Mouse (Mus musculus): ENCODE results near the gene Epas1. TPM values are rescaled to one million over a fixed set of nuclear protein-coding genes. Genes with fewer than 3 reads are reported as not detected.

The Epas1 gene
- polyA plus RNA-seq, 2 experiments: 8.3 to 11.4 TPM

GRCm38 (mm10) chr17:86800535-86800934 is 47.0 kb downstream of the Epas1 start:
- Histone ChIP-seq H3K9me3 (ENCODE audit: control insufficient read depth, low read length) (no peaks in the 10 kb centered on the region), H3K27ac (replicated peaks; ENCODE audit: low read depth, low read length) (no peak overlapping the region; the same call in 1 of the 2 replicates), H3K4me2 (replicated peaks; ENCODE audit: low read depth, low read length, severe bottlenecking) (no peak overlapping the region), H3K9ac (ENCODE audit: low read depth, low read length, severe bottlenecking) (no peak overlapping the region), H3K4me1 (ENCODE audit: control insufficient read depth, insufficient read depth, low read length) (peaks cover 4% of the 10 kb centered on the region; the same call in 1 of the 2 replicates), H3K27me3 (ENCODE audit: control insufficient read depth, insufficient read depth, low read length) (no peaks in the 10 kb centered on the region), H3K36me3 (ENCODE audit: control insufficient read depth, insufficient read depth, low read length) (no peaks in the 10 kb centered on the region), H3K4me3 (replicated peaks; ENCODE audit: low read length) (no peak overlapping the region)
- ATAC-seq (ENCODE audit: low FRiP score, low read depth): no peak
- WGBS: 64% methylated on average over 12 of the region's 12 CpGs
- TF ChIP-seq POLR2A (IDR thresholded peaks at IDR 0.05; ENCODE audit: borderline replicate concordance, extremely low read depth, insufficient read depth, insufficient read length): no peak
- no peak for DNase-seq (ENCODE audit: low spot score)

GRCm38 (mm10) chr17:86801213-86801815 is 47.8 kb downstream of the Epas1 start:
- Histone ChIP-seq H3K27ac (replicated peaks; ENCODE audit: low read depth, low read length) (0 out of 2 replicates have a peak overlapping the region, but pooled peaks have one; percentile 11), H3K4me2 (replicated peaks; ENCODE audit: low read depth, low read length, severe bottlenecking) (no peak overlapping the region), H3K27me3 (ENCODE audit: control insufficient read depth, insufficient read depth, low read length) (no peaks in the 10 kb centered on the region), H3K9ac (ENCODE audit: low read depth, low read length, severe bottlenecking) (no peak overlapping the region), H3K36me3 (ENCODE audit: control insufficient read depth, insufficient read depth, low read length) (no peaks in the 10 kb centered on the region), H3K4me1 (ENCODE audit: control insufficient read depth, insufficient read depth, low read length) (peaks cover 4% of the 10 kb centered on the region; the same call in 1 of the 2 replicates), H3K9me3 (ENCODE audit: control insufficient read depth, low read length) (no peaks in the 10 kb centered on the region), H3K4me3 (replicated peaks; ENCODE audit: low read length) (no peak overlapping the region)
- ATAC-seq (ENCODE audit: low FRiP score, low read depth): no peak
- peak; percentile 45 for DNase-seq (ENCODE audit: low spot score)
- WGBS: 59% methylated on average over 11 of the region's 11 CpGs
- no peak for TF ChIP-seq POLR2A (IDR thresholded peaks at IDR 0.05; ENCODE audit: borderline replicate concordance, extremely low read depth, insufficient read depth, insufficient read length)

- Histone ChIP-seq H3K27me3 (ENCODE audit: control insufficient read depth, insufficient read depth, low read length) (no peaks in the 10 kb centered on the region), H3K4me2 (replicated peaks; ENCODE audit: low read depth, low read length, severe bottlenecking) (no peak overlapping the region)
- WGBS: 49% methylated on average over 9 of the region's 9 CpGs
Measured at GRCm38 (mm10) chr17:86801876-86802275, 48.4 kb downstream of the Epas1 start.

GRCm38 (mm10) chr17:86802351-86802985 is 49.0 kb downstream of the Epas1 start:
- Histone ChIP-seq H3K36me3 (ENCODE audit: control insufficient read depth, insufficient read depth, low read length) (no peaks in the 10 kb centered on the region), H3K27ac (replicated peaks; ENCODE audit: low read depth, low read length) (0 out of 2 replicates have a peak overlapping the region, but pooled peaks have one; percentile 3), H3K9ac (ENCODE audit: low read depth, low read length, severe bottlenecking) (no peak overlapping the region), H3K4me2 (replicated peaks; ENCODE audit: low read depth, low read length, severe bottlenecking) (no peak overlapping the region), H3K4me3 (replicated peaks; ENCODE audit: low read length) (no peak overlapping the region), H3K9me3 (ENCODE audit: control insufficient read depth, low read length) (no peaks in the 10 kb centered on the region), H3K27me3 (ENCODE audit: control insufficient read depth, insufficient read depth, low read length) (no peaks in the 10 kb centered on the region), H3K4me1 (ENCODE audit: control insufficient read depth, insufficient read depth, low read length) (peaks cover 4% of the 10 kb centered on the region; the same call in 1 of the 2 replicates)
- TF ChIP-seq POLR2A (IDR thresholded peaks at IDR 0.05; ENCODE audit: borderline replicate concordance, extremely low read depth, insufficient read depth, insufficient read length): no peak
- no peak for ATAC-seq (ENCODE audit: low FRiP score, low read depth)
- DNase-seq (ENCODE audit: low spot score): no peak
- WGBS: 60% methylated on average over 9 of the region's 9 CpGs

More at GRCm38 (mm10) chr17:86801876-86802275, 48.4 kb downstream of the Epas1 start:
- TF ChIP-seq POLR2A (IDR thresholded peaks at IDR 0.05; ENCODE audit: borderline replicate concordance, extremely low read depth, insufficient read depth, insufficient read length): no peak
- ATAC-seq (ENCODE audit: low FRiP score, low read depth) (no peak), DNase-seq (ENCODE audit: low spot score) (no peak)
- 0 out of 2 replicates have a peak overlapping the region, but pooled peaks have one; percentile 11 for H3K27ac ChIP-seq (replicated peaks; ENCODE audit: low read depth, low read length)
- H3K36me3 ChIP-seq (ENCODE audit: control insufficient read depth, insufficient read depth, low read length): no peaks in the 10 kb centered on the region
- no peak overlapping the region for H3K9ac ChIP-seq (ENCODE audit: low read depth, low read length, severe bottlenecking)
- peaks cover 4% of the 10 kb centered on the region; the same call in 1 of the 2 replicates for H3K4me1 ChIP-seq (ENCODE audit: control insufficient read depth, insufficient read depth, low read length)
- H3K9me3 ChIP-seq (ENCODE audit: control insufficient read depth, low read length): no peaks in the 10 kb centered on the region
- no peak overlapping the region for H3K4me3 ChIP-seq (replicated peaks; ENCODE audit: low read length)

- Histone ChIP-seq H3K27ac (replicated peaks; ENCODE audit: low read depth, low read length) (no peak overlapping the region), H3K4me2 (replicated peaks; ENCODE audit: low read depth, low read length, severe bottlenecking) (no peak overlapping the region), H3K4me3 (replicated peaks; ENCODE audit: low read length) (no peak overlapping the region), H3K4me1 (ENCODE audit: control insufficient read depth, insufficient read depth, low read length) (peaks cover 4% of the 10 kb centered on the region; the same call in 1 of the 2 replicates), H3K36me3 (ENCODE audit: control insufficient read depth, insufficient read depth, low read length) (no peaks in the 10 kb centered on the region), H3K9ac (ENCODE audit: low read depth, low read length, severe bottlenecking) (no peak overlapping the region), H3K27me3 (ENCODE audit: control insufficient read depth, insufficient read depth, low read length) (no peaks in the 10 kb centered on the region), H3K9me3 (ENCODE audit: control insufficient read depth, low read length) (no peaks in the 10 kb centered on the region)
- WGBS: 75% methylated on average over 10 of the region's 10 CpGs
- ATAC-seq (ENCODE audit: low FRiP score, low read depth) (no peak), DNase-seq (ENCODE audit: low spot score) (no peak)
- TF ChIP-seq POLR2A (IDR thresholded peaks at IDR 0.05; ENCODE audit: borderline replicate concordance, extremely low read depth, insufficient read depth, insufficient read length): no peak
Measured at GRCm38 (mm10) chr17:86803147-86803546, 49.6 kb downstream of the Epas1 start.

Data from limb, embryonic 14.5 days (tissue).